Mouse (Mus musculus): ENCODE measurements around the gene Lgals3bp. TPM values are rescaled to one million over a fixed set of nuclear protein-coding genes. Genes with fewer than 3 reads are reported as not detected.
"Not testable (repeated sequence)": the region's sequence is repeated elsewhere in the genome, so short reads cannot be mapped to it uniquely, and the experiment has no call there.

Lgals3bp gene
- polyA plus RNA-seq, 1 experiment from 2014 or later = 42.7 TPM

DNA sequence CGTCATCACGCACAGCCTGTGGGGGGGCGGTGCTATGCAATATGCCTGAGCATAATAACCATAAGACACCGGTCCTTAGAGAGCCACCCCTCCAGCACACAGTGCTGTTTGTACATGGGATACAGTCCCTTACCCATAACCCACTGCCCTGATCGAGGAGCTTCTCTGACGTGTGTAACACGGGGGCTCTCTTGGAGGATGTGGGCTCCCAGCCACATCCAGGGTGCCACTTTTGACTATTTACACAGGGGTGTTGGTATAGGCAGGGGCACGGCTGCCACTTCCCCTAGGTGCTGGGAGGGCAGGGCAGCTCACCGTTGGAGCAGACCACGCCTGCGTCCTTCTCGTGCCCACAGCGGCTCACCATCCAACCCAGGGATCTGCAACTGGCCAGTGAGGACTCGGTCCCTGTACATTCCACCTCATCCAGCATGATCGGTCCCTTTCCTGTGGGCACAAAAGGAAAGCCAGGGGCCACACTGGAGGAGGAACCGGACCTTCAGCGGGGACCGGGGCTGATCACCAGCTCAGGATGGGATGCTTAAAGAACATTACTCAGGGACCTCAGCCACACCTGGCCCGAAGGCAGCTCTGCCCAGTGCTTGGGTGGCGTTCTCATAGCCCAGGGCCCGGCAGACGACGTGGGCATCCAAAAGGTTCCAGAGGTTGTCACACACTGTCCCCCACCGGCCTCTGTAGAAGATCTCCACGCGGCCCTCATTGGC, 3.9 kb downstream of the Lgals3bp start:
- WGBS (ENCODE audit: insufficient replicate concordance) = 77% methylated on average over 26 of the region's 26 CpGs
- no peak overlapping the region for H3K4me3 ChIP-seq (replicated peaks)
- H3K27me3 ChIP-seq = no peaks in the 10 kb centered on the region
- H3K9ac ChIP-seq = no peak overlapping the region
- no peak for ATAC-seq (ENCODE audit: insufficient read depth)
- H3K4me2 ChIP-seq = no peak overlapping the region
- peaks cover 15% of the 10 kb centered on the region for H3K36me3 ChIP-seq (replicated peaks)
- no peak overlapping the region for H3K27ac ChIP-seq (replicated peaks)
- H3K4me1 ChIP-seq (replicated peaks) = peaks cover 35% of the 10 kb centered on the region
- H3K9me3 ChIP-seq (replicated peaks) = no peaks in the 10 kb centered on the region

DNA sequence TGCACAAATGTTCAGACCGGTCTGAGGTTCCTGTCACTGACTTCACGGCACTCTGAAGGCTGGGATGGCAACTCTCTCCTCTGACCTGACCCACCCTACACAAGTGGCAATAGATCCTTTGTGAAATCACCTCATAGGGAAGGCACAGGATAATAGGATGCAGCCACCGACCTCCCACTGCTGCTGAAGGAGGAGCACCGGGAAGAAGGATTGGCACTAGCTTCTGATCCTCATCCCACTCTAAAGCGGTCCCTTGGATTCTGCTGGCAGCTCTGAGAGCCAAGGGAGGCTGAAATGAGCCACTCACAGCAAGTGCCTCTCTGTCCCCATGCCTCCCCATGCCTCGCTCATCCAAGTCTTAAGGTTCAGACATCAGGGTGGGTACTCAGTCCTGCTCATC, 7.4 kb downstream of the Lgals3bp start:
- Histone ChIP-seq H3K4me1 (replicated peaks) (peaks cover 6% of the 10 kb centered on the region), H3K9me3 (replicated peaks) (no peaks in the 10 kb centered on the region), H3K9ac (no peak overlapping the region), H3K4me2 (no peak overlapping the region), H3K27me3 (no peaks in the 10 kb centered on the region), H3K4me3 (replicated peaks) (no peak overlapping the region), H3K27ac (replicated peaks) (no peak overlapping the region), H3K36me3 (replicated peaks) (peaks cover 15% of the 10 kb centered on the region)
- 57% methylated on average over 6 of the region's 6 CpGs for WGBS (ENCODE audit: insufficient replicate concordance)
- ATAC-seq (ENCODE audit: insufficient read depth) = no peak

- H3K9ac ChIP-seq = no peak overlapping the region
- no peak overlapping the region for H3K27ac ChIP-seq (replicated peaks)
- H3K4me1 ChIP-seq (replicated peaks) = 0 out of 2 replicates have a peak, but pooled peaks cover under 1% of the 10 kb centered on the region
- ATAC-seq (ENCODE audit: insufficient read depth) = no peak
- H3K4me3 ChIP-seq (replicated peaks) = no peak overlapping the region
- no peaks in the 10 kb centered on the region for H3K27me3 ChIP-seq
- no peak overlapping the region for H3K4me2 ChIP-seq
- WGBS (ENCODE audit: insufficient replicate concordance) = 60% methylated on average over 5 of the region's 5 CpGs
- no peaks in the 10 kb centered on the region for H3K9me3 ChIP-seq (replicated peaks)
- H3K36me3 ChIP-seq (replicated peaks) = peaks cover 15% of the 10 kb centered on the region
These were observed 7.9 kb downstream of the Lgals3bp start for GRCm38 (mm10) chr11:118393991-118394390.

DNA sequence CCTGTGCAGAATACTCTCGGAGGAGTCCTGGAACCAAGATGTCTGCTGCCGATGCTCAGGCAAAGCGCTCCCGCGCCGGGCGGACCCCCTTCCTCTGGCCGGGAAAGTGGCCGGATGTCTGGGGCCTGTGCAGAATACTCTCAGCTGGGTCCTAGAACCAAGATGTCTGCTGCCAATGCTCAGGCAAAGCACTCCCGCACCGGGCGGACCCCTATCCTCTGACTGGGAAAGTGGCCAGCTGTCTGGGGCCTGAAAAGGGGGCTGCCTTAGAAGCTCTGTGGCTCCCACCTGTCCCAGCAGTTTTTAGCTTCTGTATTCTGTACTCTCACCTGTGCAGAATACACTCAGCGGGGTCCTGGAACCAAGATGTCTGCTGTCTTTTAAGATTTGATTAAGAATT, 14.1 kb downstream of the Lgals3bp start:
- not testable (repeated sequence) for H3K4me1 ChIP-seq (replicated peaks); H3K36me3 ChIP-seq (replicated peaks); H3K27me3 ChIP-seq; ATAC-seq (ENCODE audit: insufficient read depth); H3K4me3 ChIP-seq (replicated peaks); H3K27ac ChIP-seq (replicated peaks); H3K9me3 ChIP-seq (replicated peaks); H3K4me2 ChIP-seq; H3K9ac ChIP-seq
- 81% methylated on average over 13 of the region's 13 CpGs for WGBS (ENCODE audit: insufficient replicate concordance)

DNA sequence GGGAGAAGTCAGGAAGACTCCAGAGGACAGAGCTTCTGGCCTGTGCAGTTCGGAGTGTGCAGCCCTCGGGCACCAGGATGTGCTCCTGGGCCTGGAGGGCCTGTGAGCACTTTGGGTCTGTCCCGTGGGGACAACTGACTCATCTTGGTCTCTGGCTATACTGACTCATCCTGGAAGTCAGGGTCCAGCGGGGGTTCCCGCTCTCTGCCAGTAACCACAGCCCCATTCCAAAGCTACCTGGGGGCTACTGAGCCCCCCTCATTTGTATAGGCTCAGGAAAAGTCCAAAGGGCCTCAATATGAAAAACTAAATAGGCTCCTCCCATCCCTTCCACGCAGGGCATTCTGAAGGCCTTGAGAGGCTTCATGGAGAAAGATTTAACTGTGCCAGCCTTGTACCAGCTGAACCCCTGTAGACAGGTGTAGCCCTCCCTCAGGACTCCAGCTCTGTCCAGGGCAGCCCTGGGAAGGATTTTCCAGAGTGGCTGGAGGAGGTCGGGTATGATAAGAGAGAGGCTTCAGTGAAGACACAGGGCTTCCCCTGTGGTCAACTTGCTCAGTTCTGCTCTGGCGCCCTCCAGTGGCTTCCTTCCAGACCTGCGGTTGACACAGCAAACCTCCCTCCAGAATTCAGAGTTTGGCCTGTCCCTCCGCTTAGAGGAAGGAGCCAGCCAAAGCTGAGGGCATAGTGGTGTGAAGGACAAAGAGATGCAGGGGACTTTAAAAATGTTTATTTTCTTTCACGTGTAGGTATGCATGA, 22.5 kb downstream of the Lgals3bp start:
- no peak for ATAC-seq (ENCODE audit: insufficient read depth)
- Histone ChIP-seq H3K36me3 (replicated peaks) (no peaks in the 10 kb centered on the region), H3K27me3 (no peaks in the 10 kb centered on the region), H3K4me2 (no peak overlapping the region), H3K4me3 (replicated peaks) (no peak overlapping the region), H3K9me3 (replicated peaks) (no peaks in the 10 kb centered on the region), H3K4me1 (replicated peaks) (no peaks in the 10 kb centered on the region), H3K9ac (no peak overlapping the region), H3K27ac (replicated peaks) (no peak overlapping the region)
- 31% methylated on average over 11 of the region's 11 CpGs for WGBS (ENCODE audit: insufficient replicate concordance)

DNA sequence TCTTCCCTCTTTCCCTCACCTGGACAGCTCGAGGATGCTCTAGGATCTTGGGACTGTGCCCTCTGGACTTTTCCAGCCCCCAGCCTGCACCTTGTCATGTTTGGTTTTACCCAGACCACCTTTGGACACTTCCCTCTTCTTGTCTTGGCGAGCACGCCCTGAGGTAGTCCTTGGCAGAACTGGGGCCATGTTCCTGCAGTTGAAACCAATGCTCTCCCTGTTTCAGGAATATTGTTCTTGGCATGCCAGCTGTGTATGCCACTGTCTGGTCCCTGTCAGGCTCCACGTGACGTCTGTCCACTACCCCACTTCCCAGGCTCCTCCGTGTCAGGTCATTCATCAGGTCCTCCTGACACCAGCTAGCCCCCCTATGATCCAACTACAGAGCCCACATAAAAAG, 23.2 kb downstream of the Lgals3bp start:
- Histone ChIP-seq H3K4me2 (no peak overlapping the region), H3K27me3 (no peaks in the 10 kb centered on the region), H3K4me1 (replicated peaks) (no peaks in the 10 kb centered on the region), H3K4me3 (replicated peaks) (no peak overlapping the region), H3K9me3 (replicated peaks) (no peaks in the 10 kb centered on the region), H3K36me3 (replicated peaks) (no peaks in the 10 kb centered on the region), H3K27ac (replicated peaks) (no peak overlapping the region), H3K9ac (no peak overlapping the region)
- ATAC-seq (ENCODE audit: insufficient read depth) = no peak
- 58% methylated on average over 6 of the region's 6 CpGs for WGBS (ENCODE audit: insufficient replicate concordance)

- not testable (repeated sequence) for H3K27me3 ChIP-seq; H3K36me3 ChIP-seq (replicated peaks); H3K9me3 ChIP-seq (replicated peaks); H3K9ac ChIP-seq; ATAC-seq (ENCODE audit: insufficient read depth); H3K4me1 ChIP-seq (replicated peaks); H3K4me2 ChIP-seq; H3K4me3 ChIP-seq (replicated peaks); H3K27ac ChIP-seq (replicated peaks)
These were observed 25.6 kb downstream of the Lgals3bp start for GRCm38 (mm10) chr11:118376323-118376722.

DNA sequence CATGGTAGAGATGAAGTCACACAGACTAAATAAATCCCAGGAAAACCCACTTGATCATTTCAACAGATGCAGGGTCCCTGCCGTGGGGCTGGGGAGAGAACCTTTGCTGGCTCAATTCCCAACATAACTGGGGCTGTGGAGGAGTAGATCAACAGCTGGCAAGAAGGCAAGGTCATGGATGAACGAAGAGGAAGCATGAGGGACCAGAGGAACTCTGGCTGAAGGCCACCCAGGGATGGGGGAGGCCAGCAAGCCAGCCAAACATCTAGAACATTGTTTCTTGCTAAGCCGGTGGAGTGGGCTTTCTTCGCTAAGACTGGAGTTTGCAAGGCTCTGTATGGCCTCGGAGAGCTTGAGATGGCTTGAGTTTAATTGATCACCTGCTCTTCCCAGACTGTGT, 26.0 kb downstream of the Lgals3bp start:
- no peak overlapping the region for H3K27ac ChIP-seq (replicated peaks)
- H3K4me2 ChIP-seq = no peak overlapping the region
- H3K36me3 ChIP-seq (replicated peaks) = no peaks in the 10 kb centered on the region
- no peaks in the 10 kb centered on the region for H3K9me3 ChIP-seq (replicated peaks)
- no peak overlapping the region for H3K4me3 ChIP-seq (replicated peaks)
- H3K9ac ChIP-seq = no peak overlapping the region
- H3K27me3 ChIP-seq = no peaks in the 10 kb centered on the region
- ATAC-seq (ENCODE audit: insufficient read depth) = no peak
- 60% methylated on average over 5 of the region's 5 CpGs for WGBS (ENCODE audit: insufficient replicate concordance)
- no peaks in the 10 kb centered on the region for H3K4me1 ChIP-seq (replicated peaks)

DNA sequence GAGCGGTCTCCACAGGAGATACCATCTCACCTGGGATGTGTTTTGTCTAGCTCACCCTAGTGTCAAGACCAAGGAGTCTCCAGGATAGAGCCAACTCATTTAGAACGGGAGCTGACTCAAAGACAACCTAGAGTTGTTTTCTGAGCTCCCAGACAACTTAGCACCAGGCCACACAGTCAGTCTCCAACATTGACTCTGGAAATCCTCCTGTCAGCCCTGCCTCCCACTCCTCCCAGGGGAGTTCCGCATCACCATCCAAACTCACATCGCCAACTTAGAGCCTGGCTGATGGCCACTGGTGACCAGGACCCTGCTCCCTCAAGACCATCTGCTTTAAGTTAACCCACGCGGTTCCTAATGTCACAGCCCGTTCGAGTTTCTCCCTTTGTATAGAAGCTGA, 26.4 kb downstream of the Lgals3bp start:
- 70% methylated on average over 8 of the region's 8 CpGs for WGBS (ENCODE audit: insufficient replicate concordance)
- Histone ChIP-seq H3K9ac (no peak overlapping the region), H3K9me3 (replicated peaks) (no peaks in the 10 kb centered on the region), H3K36me3 (replicated peaks) (no peaks in the 10 kb centered on the region), H3K4me2 (no peak overlapping the region), H3K4me1 (replicated peaks) (no peaks in the 10 kb centered on the region), H3K27me3 (no peaks in the 10 kb centered on the region), H3K4me3 (replicated peaks) (no peak overlapping the region), H3K27ac (replicated peaks) (no peak overlapping the region)
- ATAC-seq (ENCODE audit: insufficient read depth) = no peak

GRCm38 (mm10) chr11:118375006-118375405, 26.9 kb downstream of the Lgals3bp start:
- no peak for ATAC-seq (ENCODE audit: insufficient read depth)
- H3K9ac ChIP-seq = no peak overlapping the region
- no peak overlapping the region for H3K27ac ChIP-seq (replicated peaks)

DNA sequence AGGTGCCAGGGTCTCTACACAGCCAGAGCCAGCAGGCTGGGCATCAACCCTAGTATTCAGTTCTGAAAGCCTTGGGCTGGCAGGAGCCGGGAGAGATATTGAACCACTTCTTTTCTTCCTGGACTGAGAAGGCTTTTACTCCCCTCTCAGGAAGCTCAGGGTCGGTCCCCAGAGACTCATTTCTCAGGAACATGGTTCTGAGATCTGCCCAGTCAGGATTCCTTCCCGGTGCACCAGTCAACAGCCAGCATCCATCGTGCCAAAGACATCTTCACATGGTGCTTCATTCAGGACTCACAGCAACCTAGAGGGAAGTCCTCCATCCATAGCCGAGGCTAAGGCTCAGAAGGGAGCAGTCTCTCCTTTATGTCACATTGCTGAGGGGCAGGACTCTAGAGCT, 27.4 kb downstream of the Lgals3bp start:
- no peaks in the 10 kb centered on the region; the same call in 1 of the 2 replicates for H3K27me3 ChIP-seq
- no peak for ATAC-seq (ENCODE audit: insufficient read depth)
- WGBS (ENCODE audit: insufficient replicate concordance) = 43% methylated on average over 5 of the region's 5 CpGs

More at GRCm38 (mm10) chr11:118375006-118375405, 26.9 kb downstream of the Lgals3bp start:
- no peaks in the 10 kb centered on the region for H3K27me3 ChIP-seq
- H3K4me2 ChIP-seq = no peak overlapping the region
- H3K4me3 ChIP-seq (replicated peaks) = no peak overlapping the region
- H3K4me1 ChIP-seq (replicated peaks) = no peaks in the 10 kb centered on the region
- H3K9me3 ChIP-seq (replicated peaks) = no peaks in the 10 kb centered on the region
- no peaks in the 10 kb centered on the region for H3K36me3 ChIP-seq (replicated peaks)

More for the DNA sequence above, 27.4 kb downstream of the Lgals3bp start:
- H3K4me1 ChIP-seq (replicated peaks) = no peaks in the 10 kb centered on the region
- H3K4me3 ChIP-seq (replicated peaks) = no peak overlapping the region
- H3K4me2 ChIP-seq = no peak overlapping the region
- no peak overlapping the region for H3K9ac ChIP-seq
- H3K9me3 ChIP-seq (replicated peaks) = no peaks in the 10 kb centered on the region
- no peak overlapping the region for H3K27ac ChIP-seq (replicated peaks)
- H3K36me3 ChIP-seq (replicated peaks) = no peaks in the 10 kb centered on the region

All from liver, embryonic 15.5 days (tissue).